Mouse (Mus musculus): Measurements from ENCODE around the gene Ubap1.

Gene Ubap1

DNA sequence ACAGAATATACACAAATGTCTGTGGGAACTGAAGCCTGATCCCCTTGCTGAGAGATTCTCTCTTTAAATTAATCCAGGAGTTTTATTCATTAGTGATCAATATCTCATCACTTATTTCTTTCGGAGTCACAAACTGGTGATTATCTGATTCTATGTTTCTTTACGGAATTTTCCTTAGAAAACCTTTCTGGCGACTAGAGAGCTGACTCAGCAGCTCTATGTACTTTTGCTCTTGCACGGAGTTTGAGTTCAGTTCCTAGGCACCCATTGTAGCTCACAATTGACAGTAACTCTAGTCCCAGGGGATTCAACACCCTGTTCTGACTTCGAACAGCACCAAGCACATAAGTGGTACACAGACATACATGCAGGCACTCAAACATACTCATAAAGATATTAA, 90.1 kb downstream of the Ubap1 start:
- DNase-seq (ENCODE audit: low read depth) = no peak
